Comparison of ENCODE assay signal across 9 mouse cellular contexts in the genomic region with DNA sequence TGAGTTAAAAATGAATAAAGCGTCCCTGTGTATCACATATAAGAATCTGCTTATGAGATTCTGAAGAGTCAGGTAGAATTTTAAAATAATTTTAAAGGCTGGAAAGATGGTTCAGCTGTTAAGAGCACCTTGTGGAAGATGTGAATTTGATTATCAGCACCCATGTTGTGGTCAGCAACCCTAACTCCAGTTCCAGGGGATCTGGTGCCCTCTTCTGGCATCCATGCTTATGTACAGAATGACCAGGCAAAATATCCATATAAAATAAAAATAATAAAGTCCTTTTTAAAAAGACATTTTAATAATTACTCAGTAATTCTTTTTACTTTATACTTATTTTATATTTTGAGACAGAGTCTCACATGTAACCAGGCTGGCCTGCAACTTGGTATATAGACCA. TPM values are rescaled to one million over a fixed set of nuclear protein-coding genes. Genes with fewer than 3 reads are reported as not detected.
DNase-seq lines count a peak whose midpoint lies in the region; ATAC-seq and TF ChIP-seq lines count a peak whose summit lies in the region.
"Had no signal": no experiment of that assay in that cellular context is flagged by ENCODE, and none has a peak within 500 bp of the region (broad histone marks: within the 10 kb centered on the region; RNA-seq: fewer than 3 reads in every experiment).

No protein-coding gene starts in this region.

- no peak overlapping the region for H3K4me3 ChIP-seq in left cerebral cortex, adult 2 months
- no peak overlapping the region for H3K4me3 ChIP-seq in hindbrain, embryonic 12.5 days
- H3K4me3 ChIP-seq: limb, embryonic 12.5 days had no signal

- peak; percentile 51 for TF ChIP-seq CTCF in left cerebral cortex, adult 2 months (IDR thresholded peaks at IDR 0.05)

- intact Hi-C loops in left cerebral cortex, adult 2 months (cut with DNase I): loop anchor here (2.0 kb wide), 1 partner anchor 355 kb away; no protein-coding TSS in a partner anchor
- intact Hi-C loops in left cerebral cortex, postnatal 14 days (cut with DNase I): no loop called here

- no peak overlapping the region for H3K4me2 ChIP-seq in hindbrain, embryonic 12.5 days (replicated peaks)
- H3K4me2 ChIP-seq: limb, embryonic 12.5 days had no signal

- peak; percentile 47 for DNase-seq in adrenal gland, postnatal 10 days
- no peak for DNase-seq in adrenal gland, adult 2 months
- no peak for DNase-seq in left cerebral cortex, adult 2 months (ENCODE audit: extremely low spot score in 1 of 2, low spot score in 2 of 2)
- no peak for DNase-seq in left cerebral cortex, postnatal 14 days (ENCODE audit: low spot score in 2 of 2)
- DNase-seq in c-Kit-positive CD71-negative TER-119-negative erythroid progenitor cells, embryonic 14.5 days (ENCODE audit: low read depth): peak; percentile 12
- peak; percentile 46 for DNase-seq in lung, postnatal 10 days
- DNase-seq in gastrocnemius, adult 18-20 months (ENCODE audit: low spot score): no peak

- no peaks in the 10 kb centered on the region for H3K27me3 ChIP-seq in hindbrain, embryonic 12.5 days
- H3K27me3 ChIP-seq: limb, embryonic 12.5 days had no signal

- peaks cover 11% of the 10 kb centered on the region; the same call in 1 of the 2 replicates for H3K36me3 ChIP-seq in hindbrain, embryonic 12.5 days

- H3K4me1 ChIP-seq in hindbrain, embryonic 12.5 days: no peaks in the 10 kb centered on the region
- H3K4me1 ChIP-seq: limb, embryonic 12.5 days had no signal

- WGBS in hindbrain, embryonic 12.5 days: 100% methylated on average over 1 of the region's 1 CpGs

- H3K9me3 ChIP-seq in hindbrain, embryonic 12.5 days (replicated peaks): no peaks in the 10 kb centered on the region
- H3K9me3 ChIP-seq: limb, embryonic 12.5 days had no signal

- no peak overlapping the region for H3K9ac ChIP-seq in hindbrain, embryonic 12.5 days
- H3K9ac ChIP-seq: limb, embryonic 12.5 days had no signal

- ATAC-seq in hindbrain, embryonic 12.5 days (ENCODE audit: low FRiP score): no peak

- no peak overlapping the region for H3K27ac ChIP-seq in left cerebral cortex, adult 2 months
- H3K27ac ChIP-seq in hindbrain, embryonic 12.5 days: no peak overlapping the region
- H3K27ac ChIP-seq: limb, embryonic 12.5 days had no signal

RNA-seq across cellular contexts. Expression of a gene that starts 38.2 kb away (rescaled TPM):
- total RNA-seq in adrenal gland, postnatal 10 days (2021): 10 to 100 TPM; 12.8 to 19.3 TPM
- total RNA-seq in adrenal gland, adult 2 months (2021): 10 to 100 TPM; 18.6 to 33.2 TPM
- polyA plus RNA-seq in adrenal gland, adult 2 months (2012; rRNA removed): 1.6 and 3.1 TPM in 2 replicates
- total RNA-seq in left cerebral cortex, adult 2 months (2021): 10 to 100 TPM; 13.4 to 16.2 TPM
- total RNA-seq in left cerebral cortex, postnatal 14 days (2021): 1 to 10 TPM; 8.6 to 9.0 TPM
- 1 to 10 TPM; 7.5 to 9.0 TPM for total RNA-seq in gastrocnemius, adult 18-20 months (2021)
- 28.4 and 28.8 TPM in 2 replicates for polyA plus RNA-seq in hindbrain, embryonic 12.5 days (2016; fragmentation: Nextera tagmentation; extraction: Ambion mirVana)

RNA-seq across cellular contexts. Expression of a gene that starts 38.3 kb away (rescaled TPM):
- total RNA-seq in adrenal gland, postnatal 10 days (2021): 10 to 100 TPM; 18.9 to 25.9 TPM
- total RNA-seq in adrenal gland, adult 2 months (2021): 10 to 100 TPM; 24.8 to 35.1 TPM
- polyA plus RNA-seq in adrenal gland, adult 2 months (2012; rRNA removed): 18.2 and 20.5 TPM in 2 replicates
- total RNA-seq in left cerebral cortex, adult 2 months (2021): 10 to 100 TPM; 26.7 to 28.7 TPM
- total RNA-seq in left cerebral cortex, postnatal 14 days (2021): 10 to 100 TPM; 24.6 to 27.6 TPM
- total RNA-seq in gastrocnemius, adult 18-20 months (2021): 10 to 100 TPM; 15.1 to 16.0 TPM
- polyA plus RNA-seq in hindbrain, embryonic 12.5 days (2016; fragmentation: Nextera tagmentation; extraction: Ambion mirVana): 63.5 and 64.3 TPM in 2 replicates

RNA-seq across cellular contexts. Expression of a gene that starts 45.8 kb away (rescaled TPM):
- total RNA-seq in adrenal gland, postnatal 10 days (2021): 100 to 1,000 TPM; 210 to 250 TPM
- total RNA-seq in adrenal gland, adult 2 months (2021): 100 to 1,000 TPM; 125 to 194 TPM
- 20.5 and 31.1 TPM in 2 replicates for polyA plus RNA-seq in adrenal gland, adult 2 months (2012; rRNA removed)
- 100 to 1,000 TPM; 126 to 131 TPM for total RNA-seq in left cerebral cortex, adult 2 months (2021)
- 100 to 1,000 TPM; 125 to 135 TPM for total RNA-seq in left cerebral cortex, postnatal 14 days (2021)
- total RNA-seq in gastrocnemius, adult 18-20 months (2021): 100 to 1,000 TPM; 113 to 161 TPM
- polyA plus RNA-seq in hindbrain, embryonic 12.5 days (2016; fragmentation: Nextera tagmentation; extraction: Ambion mirVana): 325 and 337 TPM in 2 replicates

Comparison
In these comparisons a context has a peak if more than half of its experiments do, and no peak if none do; other contexts are left out.
1. DNase-seq: peak in adrenal gland, postnatal 10 days (single experiment), c-Kit-positive CD71-negative TER-119-negative erythroid progenitor cells, embryonic 14.5 days (single experiment) and lung, postnatal 10 days (single experiment); none in adrenal gland, adult 2 months (single experiment), left cerebral cortex, adult 2 months (0 of 2), left cerebral cortex, postnatal 14 days (0 of 2) and gastrocnemius, adult 18-20 months (single experiment).